Mouse (Mus musculus) lung, embryonic 16.5 days (tissue): ENCODE measurements around the gene Sycp3. TPM values are rescaled to one million over a fixed set of nuclear protein-coding genes. Genes with fewer than 3 reads are reported as not detected.

Experiments used
- ATAC-seq: fragments of 200-750 bp; cut with Nextera tagmentation; 2 replicates; pipeline ENCODE4 v1.8.0; 2017; ENCODE audit warnings: low read depth, mild to moderate bottlenecking, moderate library complexity
- H3K27ac ChIP-seq: fragments of 300-500 bp; sonication (generic); 2 replicates; pipeline ENCODE4 v1.5.1; 2014; ENCODE audit warnings: mild to moderate bottlenecking, control low read depth, low read length
- H3K27me3 ChIP-seq: fragments of 300-500 bp; sonication (generic); 2 replicates; pipeline ENCODE4 v1.6.1; 2014; ENCODE audit warnings: low read depth, low read length, mixed read lengths; ENCODE audit not compliant: control insufficient read depth, insufficient read depth
- H3K36me3 ChIP-seq: fragments of 300-500 bp; sonication (generic); 2 replicates; pipeline ENCODE4 v1.6.1; 2014; ENCODE audit warnings: low read length; ENCODE audit not compliant: control insufficient read depth, insufficient read depth
- H3K4me1 ChIP-seq: fragments of 300-500 bp; sonication (generic); replicated peaks from 2 replicates; pipeline ENCODE4 v1.6.1; 2014; ENCODE audit warnings: low read length, mixed read lengths; ENCODE audit not compliant: control insufficient read depth, insufficient read depth
- H3K4me2 ChIP-seq: fragments of 300-500 bp; sonication (generic); 2 replicates; pipeline ENCODE4 v1.6.1; 2014; ENCODE audit warnings: low read depth, low read length, control low read depth
- H3K4me3 ChIP-seq: fragments of 300-500 bp; sonication (generic); 2 replicates; pipeline ENCODE4 v1.5.1; 2014; ENCODE audit warnings: mild to moderate bottlenecking, low read length, control low read depth
- H3K9ac ChIP-seq: fragments of 300-500 bp; sonication (generic); 2 replicates; pipeline ENCODE4 v1.6.1; 2014; ENCODE audit warnings: low read length, control low read depth
- H3K9me3 ChIP-seq: fragments of 300-500 bp; sonication (generic); 2 replicates; pipeline ENCODE4 v1.6.1; 2016; ENCODE audit warnings: low read length; ENCODE audit not compliant: control insufficient read depth
- WGBS: fragments of 180-500 bp; shearing (Covaris S2); extraction: QIAGEN DNeasy Blood & Tissue Kit; methylation state at CpG from one replicate; pipeline ENCODE4 v1.1.7; 2014; 5-methylcytosine and 5-hydroxymethylcytosine counted together
- polyA plus RNA-seq: library from polyadenylated mRNA; unstranded; fragments of >200 nt; fragmentation: Nextera tagmentation; extraction: Ambion mirVana; gene quantifications from 2 replicates; pipeline ENCODE4 v1.2.1, GENCODE M21; 2015

The Sycp3 gene
- polyA plus RNA-seq: 0.48 TPM in 1 of 2 replicates, not detected in the other

DNA sequence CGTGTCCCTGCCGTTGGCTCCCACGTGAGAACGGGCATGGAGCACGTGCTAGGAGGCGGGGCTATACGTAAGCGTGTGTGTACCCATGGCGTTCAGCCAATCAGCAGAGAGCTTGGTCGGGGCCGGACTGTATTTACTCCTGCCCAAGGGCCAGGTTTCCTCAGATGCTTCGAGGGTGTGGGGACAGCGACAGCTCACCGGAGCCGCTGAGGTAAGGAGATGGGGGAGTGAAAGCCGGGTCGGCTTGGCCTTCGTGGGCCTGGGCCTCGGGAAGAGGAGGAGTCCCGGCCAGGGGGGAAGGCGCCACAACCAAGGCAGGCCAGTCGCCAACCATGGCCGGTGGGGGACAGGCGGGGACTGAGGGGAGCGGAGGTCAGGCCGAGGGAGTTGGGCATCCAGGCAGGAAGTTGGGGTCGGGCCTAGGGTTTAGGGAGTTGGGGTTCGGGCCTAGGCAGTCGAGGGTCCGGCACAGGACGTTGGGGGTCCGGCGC is at the start of gene Sycp3:
TSS of gene Sycp3 (plus strand) at position 68 of the 491 bp plus-strand sequence.
- peak; percentile 42 for ATAC-seq
- H3K9me3 ChIP-seq: no peaks in the 10 kb centered on the region
- no peak within 1 kb of the TSS for H3K4me3 ChIP-seq
- no peak within 1 kb of the TSS for H3K9ac ChIP-seq
- no peaks in the 10 kb centered on the region for H3K36me3 ChIP-seq
- H3K4me2 ChIP-seq: no peak within 1 kb of the TSS
- WGBS: 83% methylated on average over 33 of the region's 33 CpGs
- H3K27ac ChIP-seq: no peak within 1 kb of the TSS
- H3K27me3 ChIP-seq: no peaks in the 10 kb centered on the region
- H3K4me1 ChIP-seq: no peaks in the 10 kb centered on the region

DNA sequence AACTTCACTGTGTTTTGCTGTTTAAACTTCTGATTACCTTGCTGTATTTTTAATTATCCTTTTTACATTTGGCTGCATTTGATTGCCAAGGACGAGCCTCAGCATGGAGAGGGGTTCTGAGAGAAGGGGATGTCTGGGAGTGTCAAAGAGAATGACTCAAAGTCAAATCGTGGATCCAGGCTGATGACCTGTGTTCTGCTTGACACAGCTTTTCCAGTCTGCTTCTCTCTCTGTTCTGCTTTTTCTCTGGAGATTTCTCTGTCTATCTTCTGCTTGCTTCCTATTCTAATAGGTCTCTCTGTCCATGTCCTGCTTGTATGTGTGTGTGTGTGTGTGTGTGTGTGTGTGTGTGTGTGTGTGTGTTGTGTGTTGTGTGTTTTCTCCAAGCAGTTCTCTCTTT is 49.6 kb upstream of the Sycp3 start:
- Histone ChIP-seq H3K4me2 (no peak overlapping the region), H3K4me3 (no peak overlapping the region), H3K27ac (no peak overlapping the region), H3K36me3 (0 out of 2 replicates have a peak, but pooled peaks cover 3% of the 10 kb centered on the region), H3K9me3 (no peaks in the 10 kb centered on the region), H3K27me3 (no peaks in the 10 kb centered on the region), H3K9ac (no peak overlapping the region), H3K4me1 (no peaks in the 10 kb centered on the region)
- ATAC-seq: no peak
- 60% methylated on average over 2 of the region's 2 CpGs for WGBS

- Histone ChIP-seq H3K27me3 (no peaks in the 10 kb centered on the region), H3K27ac (no peak overlapping the region), H3K36me3 (0 out of 2 replicates have a peak, but pooled peaks cover 4% of the 10 kb centered on the region), H3K4me1 (no peaks in the 10 kb centered on the region), H3K4me3 (no peak overlapping the region), H3K4me2 (no peak overlapping the region), H3K9me3 (no peaks in the 10 kb centered on the region), H3K9ac (no peak overlapping the region)
- ATAC-seq: no peak
- WGBS: 74% methylated on average over 17 of the region's 17 CpGs
These were observed 46.9 kb upstream of the Sycp3 start for GRCm38 (mm10) chr10:88412290-88412995.

- Histone ChIP-seq H3K27ac (no peak overlapping the region), H3K4me2 (no peak overlapping the region), H3K9me3 (no peaks in the 10 kb centered on the region), H3K9ac (no peak overlapping the region), H3K4me3 (no peak overlapping the region), H3K27me3 (no peaks in the 10 kb centered on the region), H3K36me3 (peaks cover 12% of the 10 kb centered on the region; the same call in 1 of the 2 replicates), H3K4me1 (no peaks in the 10 kb centered on the region)
- no peak for ATAC-seq
- WGBS: 90% methylated on average over 5 of the region's 5 CpGs
These were observed 41.7 kb upstream of the Sycp3 start for GRCm38 (mm10) chr10:88417686-88418085.

GRCm38 (mm10) chr10:88420141-88420541 is 39.2 kb upstream of the Sycp3 start:
- ATAC-seq: no peak
- no peak overlapping the region for H3K4me3 ChIP-seq
- H3K9ac ChIP-seq: no peak overlapping the region
- no peak overlapping the region for H3K4me2 ChIP-seq
- H3K36me3 ChIP-seq: peaks cover 8% of the 10 kb centered on the region; the same call in 1 of the 2 replicates
- no peak overlapping the region for H3K27ac ChIP-seq
- no peaks in the 10 kb centered on the region for H3K27me3 ChIP-seq
- no peaks in the 10 kb centered on the region for H3K9me3 ChIP-seq
- H3K4me1 ChIP-seq: no peaks in the 10 kb centered on the region
- 72% methylated on average over 11 of the region's 11 CpGs for WGBS

- WGBS: 90% methylated on average over 19 of the region's 19 CpGs
- no peak for ATAC-seq
- H3K27me3 ChIP-seq: no peaks in the 10 kb centered on the region
These were observed 38.5 kb upstream of the Sycp3 start for GRCm38 (mm10) chr10:88420655-88421435.

GRCm38 (mm10) chr10:88426158-88426816 is 33.1 kb upstream of the Sycp3 start:
- peak; percentile 73 for ATAC-seq
- no peak overlapping the region for H3K4me3 ChIP-seq
- whole genome bisulfite sequencing: 93% methylated on average over 2 of the region's 2 CpGs

More at GRCm38 (mm10) chr10:88420655-88421435, 38.5 kb upstream of the Sycp3 start:
- Histone ChIP-seq H3K27ac (no peak overlapping the region), H3K4me3 (no peak overlapping the region), H3K4me2 (no peak overlapping the region), H3K9me3 (no peaks in the 10 kb centered on the region), H3K4me1 (no peaks in the 10 kb centered on the region), H3K9ac (no peak overlapping the region), H3K36me3 (peaks cover 8% of the 10 kb centered on the region; the same call in 1 of the 2 replicates)

DNA sequence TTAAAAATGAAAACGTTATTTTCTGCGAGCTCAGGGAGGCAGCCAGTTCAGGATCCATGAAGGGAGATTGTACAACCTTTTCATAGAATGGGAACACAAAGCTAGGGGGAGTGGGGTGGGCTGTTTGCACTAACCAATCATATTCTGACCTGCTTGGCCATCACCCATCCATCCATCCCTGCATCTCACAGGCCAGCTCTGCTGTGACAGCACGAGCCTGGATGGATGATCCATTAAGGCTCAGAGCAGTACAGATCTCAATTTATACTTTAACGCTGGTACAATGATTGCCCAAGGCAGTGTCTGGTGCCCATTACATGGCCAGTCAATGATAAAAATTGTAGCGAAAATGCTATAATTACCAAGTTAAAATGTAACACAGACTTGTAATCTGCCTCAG is 32.5 kb upstream of the Sycp3 start:
- no peak overlapping the region for H3K27ac ChIP-seq
- H3K4me3 ChIP-seq: no peak overlapping the region
- H3K4me1 ChIP-seq: no peaks in the 10 kb centered on the region
- ATAC-seq: no peak
- no peaks in the 10 kb centered on the region for H3K9me3 ChIP-seq
- no peaks in the 10 kb centered on the region for H3K27me3 ChIP-seq
- H3K36me3 ChIP-seq: peaks cover 8% of the 10 kb centered on the region
- no peak overlapping the region for H3K4me2 ChIP-seq
- WGBS: 58% methylated on average over 5 of the region's 5 CpGs
- no peak overlapping the region for H3K9ac ChIP-seq

More at GRCm38 (mm10) chr10:88426158-88426816, 33.1 kb upstream of the Sycp3 start:
- Histone ChIP-seq H3K4me1 (no peaks in the 10 kb centered on the region), H3K9ac (no peak overlapping the region), H3K27me3 (no peaks in the 10 kb centered on the region), H3K9me3 (no peaks in the 10 kb centered on the region), H3K27ac (no peak overlapping the region), H3K36me3 (peaks cover 5% of the 10 kb centered on the region), H3K4me2 (no peak overlapping the region)

DNA sequence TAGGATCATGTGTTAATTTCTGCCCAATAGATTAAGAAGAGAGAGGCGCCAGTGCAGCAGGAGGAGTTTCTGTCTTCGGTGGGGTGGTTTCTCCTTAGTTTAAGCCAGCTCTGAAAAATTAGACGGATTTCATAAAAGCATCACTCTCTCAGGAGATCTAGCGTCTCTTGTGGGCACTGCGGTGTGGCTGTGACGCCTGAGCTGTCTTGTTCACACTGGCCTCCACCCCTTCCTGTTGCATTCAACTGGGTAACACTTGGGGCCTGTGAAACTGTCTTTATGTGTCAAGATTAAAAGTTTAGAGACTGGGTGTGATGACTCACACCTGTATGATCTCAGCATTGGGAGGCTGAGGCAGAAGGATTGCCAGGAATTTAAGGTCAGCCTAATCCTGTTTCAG is 31.4 kb upstream of the Sycp3 start:
- no peak for ATAC-seq
- 88% methylated on average over 6 of the region's 6 CpGs for WGBS
- Histone ChIP-seq H3K36me3 (peaks cover 13% of the 10 kb centered on the region), H3K27ac (no peak overlapping the region), H3K9me3 (no peaks in the 10 kb centered on the region), H3K27me3 (no peaks in the 10 kb centered on the region), H3K4me3 (no peak overlapping the region), H3K4me1 (no peaks in the 10 kb centered on the region), H3K9ac (no peak overlapping the region), H3K4me2 (no peak overlapping the region)
